Mouse (Mus musculus): Measurements from ENCODE around the gene Lrriq3. TPM values are rescaled to one million over a fixed set of nuclear protein-coding genes. Genes with fewer than 3 reads are reported as not detected.

Gene Lrriq3
- 0.86 and 1.4 TPM in 2 replicates for polyA plus RNA-seq (2015; fragmentation: Nextera tagmentation; extraction: Ambion mirVana)

GRCm38 (mm10) chr3:155093116-155093956, at the start of gene Lrriq3, which contains the start of gene Fpgt:
Gene Lrriq3 (plus strand): TSS chr3:155093434.
Gene Fpgt (minus strand): TSS chr3:155093403.
- peak; percentile 100 for ATAC-seq (replicated peaks)
- Histone ChIP-seq H3K27me3 (replicated peaks) (no peaks in the 10 kb centered on the region), H3K4me3 (peak within 1 kb of the TSS; percentile 71), H3K9ac (peak within 1 kb of the TSS; percentile 74), H3K4me2 (peak within 1 kb of the TSS; percentile 63), H3K4me1 (peaks cover 16% of the 10 kb centered on the region), H3K27ac (peak within 1 kb of the TSS; percentile 92), H3K9me3 (no peaks in the 10 kb centered on the region), H3K36me3 (replicated peaks) (no peaks in the 10 kb centered on the region)
- under 1% methylated on average over 47 of the region's 47 CpGs for WGBS

DNA sequence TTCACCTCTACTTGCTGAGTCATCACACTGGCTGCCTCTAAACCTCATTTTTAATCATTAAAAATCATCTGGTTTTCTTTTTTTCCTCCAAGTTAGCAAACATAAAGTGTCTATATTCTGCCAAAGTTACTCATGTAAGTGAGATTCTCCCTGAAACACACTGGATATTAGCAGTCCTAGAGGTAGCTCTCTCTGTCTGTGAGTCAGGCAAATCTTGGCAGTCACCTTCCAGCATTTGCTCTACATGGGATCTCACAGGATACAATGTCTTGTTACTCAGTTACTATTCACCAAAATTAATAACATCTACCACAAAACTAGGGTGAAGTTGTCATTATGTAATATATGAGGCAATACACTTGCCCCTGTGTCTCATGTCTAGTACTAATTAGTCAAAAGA, 41.2 kb upstream of the Lrriq3 start:
- H3K4me1 ChIP-seq = no peaks in the 10 kb centered on the region
- H3K4me2 ChIP-seq = no peak overlapping the region
- no peak overlapping the region for H3K27ac ChIP-seq
- no peaks in the 10 kb centered on the region for H3K36me3 ChIP-seq (replicated peaks)
- no peaks in the 10 kb centered on the region for H3K27me3 ChIP-seq (replicated peaks)
- no peak for ATAC-seq (replicated peaks)
- no peaks in the 10 kb centered on the region for H3K9me3 ChIP-seq
- no peak overlapping the region for H3K4me3 ChIP-seq
- H3K9ac ChIP-seq = no peak overlapping the region

GRCm38 (mm10) chr3:155053189-155053588, 40.0 kb upstream of the Lrriq3 start:
- H3K9ac ChIP-seq = no peak overlapping the region
- no peaks in the 10 kb centered on the region for H3K36me3 ChIP-seq (replicated peaks)
- H3K4me1 ChIP-seq = no peaks in the 10 kb centered on the region
- no peak overlapping the region for H3K4me2 ChIP-seq
- no peaks in the 10 kb centered on the region for H3K9me3 ChIP-seq
- no peak for ATAC-seq (replicated peaks)
- no peaks in the 10 kb centered on the region for H3K27me3 ChIP-seq (replicated peaks)
- 64% methylated on average over 1 of the region's 1 CpGs for WGBS
- H3K27ac ChIP-seq = no peak overlapping the region
- H3K4me3 ChIP-seq = no peak overlapping the region

GRCm38 (mm10) chr3:155055231-155055916, 37.9 kb upstream of the Lrriq3 start, which contains the start of gene Tnni3k:
Gene Tnni3k (minus strand): TSS chr3:155055407.
- WGBS = 81% methylated on average over 6 of the region's 6 CpGs
- Histone ChIP-seq H3K4me2 (no peak within 1 kb of the TSS), H3K27ac (no peak within 1 kb of the TSS), H3K4me1 (no peaks in the 10 kb centered on the region), H3K4me3 (no peak within 1 kb of the TSS), H3K9ac (no peak within 1 kb of the TSS), H3K9me3 (no peaks in the 10 kb centered on the region), H3K27me3 (replicated peaks) (no peaks in the 10 kb centered on the region), H3K36me3 (replicated peaks) (no peaks in the 10 kb centered on the region)
- ATAC-seq (replicated peaks) = no peak

DNA sequence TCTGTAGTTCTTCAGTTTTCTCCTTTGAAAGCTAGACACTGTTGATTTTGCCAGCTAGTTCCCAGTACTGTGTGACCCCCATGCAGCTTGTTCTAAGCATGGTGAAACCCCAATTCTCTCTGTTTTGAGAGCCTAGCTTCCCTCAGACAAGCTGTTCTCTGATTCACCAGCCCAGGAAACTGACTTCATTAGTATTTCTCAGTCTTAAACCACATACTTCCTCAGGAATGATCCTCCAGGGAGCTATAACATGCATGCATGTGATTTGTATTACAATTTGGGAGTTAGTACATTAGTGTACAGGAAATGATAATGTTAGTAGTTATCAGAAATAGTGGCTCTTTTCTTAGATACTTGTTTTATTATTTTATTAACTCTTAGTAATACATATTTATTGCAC, 36.6 kb upstream of the Lrriq3 start:
- Histone ChIP-seq H3K4me3 (no peak overlapping the region), H3K27me3 (replicated peaks) (no peaks in the 10 kb centered on the region), H3K9me3 (no peaks in the 10 kb centered on the region), H3K4me1 (no peaks in the 10 kb centered on the region), H3K9ac (no peak overlapping the region), H3K27ac (no peak overlapping the region), H3K4me2 (no peak overlapping the region), H3K36me3 (replicated peaks) (no peaks in the 10 kb centered on the region)
- no peak for ATAC-seq (replicated peaks)

DNA sequence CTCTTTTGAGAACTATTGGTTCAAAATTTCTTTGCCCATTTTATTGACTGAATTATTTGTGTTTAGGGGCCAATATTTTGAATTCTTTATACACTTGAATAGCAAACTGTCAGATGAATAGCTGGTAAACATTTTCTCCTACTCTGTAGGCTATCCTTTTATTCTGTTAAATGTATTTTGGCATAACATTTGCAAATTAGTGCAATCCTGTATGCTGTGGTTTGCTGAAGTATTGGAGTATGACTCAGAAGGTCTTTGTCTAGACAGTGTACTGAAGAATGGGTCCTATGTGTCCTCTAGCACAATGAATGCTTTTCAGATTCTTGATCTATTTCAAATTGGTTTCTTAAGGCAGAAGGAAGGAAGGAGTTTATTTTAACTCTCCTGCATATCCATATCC, 35.7 kb upstream of the Lrriq3 start:
- no peak overlapping the region for H3K4me2 ChIP-seq
- H3K36me3 ChIP-seq (replicated peaks) = no peaks in the 10 kb centered on the region
- no peak overlapping the region for H3K4me3 ChIP-seq
- no peak overlapping the region for H3K27ac ChIP-seq
- H3K27me3 ChIP-seq (replicated peaks) = no peaks in the 10 kb centered on the region
- H3K9ac ChIP-seq = no peak overlapping the region
- H3K4me1 ChIP-seq = no peaks in the 10 kb centered on the region
- no peaks in the 10 kb centered on the region for H3K9me3 ChIP-seq
- ATAC-seq (replicated peaks) = no peak

- Histone ChIP-seq H3K27ac (no peak overlapping the region), H3K4me3 (no peak overlapping the region), H3K9ac (no peak overlapping the region), H3K9me3 (no peaks in the 10 kb centered on the region), H3K36me3 (replicated peaks) (no peaks in the 10 kb centered on the region), H3K27me3 (replicated peaks) (no peaks in the 10 kb centered on the region), H3K4me2 (no peak overlapping the region), H3K4me1 (no peaks in the 10 kb centered on the region)
- 86% methylated on average over 6 of the region's 6 CpGs for WGBS
- ATAC-seq (replicated peaks) = no peak
These were observed 34.3 kb upstream of the Lrriq3 start for GRCm38 (mm10) chr3:155058800-155059448.

DNA sequence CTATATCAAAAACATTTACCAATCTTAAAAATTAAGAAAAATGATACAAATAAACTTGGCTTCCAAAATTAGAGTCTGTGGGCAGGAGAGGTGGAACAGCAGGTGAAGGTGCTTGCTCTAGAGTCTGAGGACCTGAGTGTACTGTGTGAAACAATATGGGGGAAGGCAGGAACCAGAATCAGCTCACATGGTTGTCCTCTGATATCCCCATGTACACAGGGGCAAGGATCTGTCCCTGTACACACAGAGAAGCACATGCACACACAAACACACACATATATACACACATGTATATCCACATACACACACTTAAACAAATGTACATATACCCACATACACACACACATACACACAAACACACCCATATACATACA, 33.8 kb upstream of the Lrriq3 start:
- ATAC-seq (replicated peaks) = no peak
- Histone ChIP-seq H3K4me3 (no peak overlapping the region), H3K9me3 (no peaks in the 10 kb centered on the region), H3K4me1 (no peaks in the 10 kb centered on the region), H3K27ac (no peak overlapping the region), H3K36me3 (replicated peaks) (no peaks in the 10 kb centered on the region), H3K4me2 (no peak overlapping the region), H3K27me3 (replicated peaks) (no peaks in the 10 kb centered on the region), H3K9ac (no peak overlapping the region)

GRCm38 (mm10) chr3:155077908-155078307, 15.3 kb upstream of the Lrriq3 start:
- 88% methylated on average over 4 of the region's 4 CpGs for WGBS
- Histone ChIP-seq H3K4me2 (no peak overlapping the region), H3K9ac (no peak overlapping the region), H3K27ac (no peak overlapping the region), H3K9me3 (no peaks in the 10 kb centered on the region), H3K27me3 (replicated peaks) (no peaks in the 10 kb centered on the region), H3K4me3 (no peak overlapping the region), H3K36me3 (replicated peaks) (no peaks in the 10 kb centered on the region), H3K4me1 (no peaks in the 10 kb centered on the region)
- no peak for ATAC-seq (replicated peaks)

GRCm38 (mm10) chr3:155092081-155092480, 1.2 kb upstream of the Lrriq3 start:
- H3K4me3 ChIP-seq = peak overlapping the region; percentile 71
- peak overlapping the region; percentile 63 for H3K4me2 ChIP-seq
- ATAC-seq (replicated peaks) = no peak
- 93% methylated on average over 6 of the region's 6 CpGs for WGBS
- H3K4me1 ChIP-seq = peaks cover 16% of the 10 kb centered on the region
- H3K9ac ChIP-seq = 0 out of 2 replicates have a peak overlapping the region, but pooled peaks have one; percentile 74
- no peaks in the 10 kb centered on the region for H3K9me3 ChIP-seq
- H3K36me3 ChIP-seq (replicated peaks) = peaks cover 8% of the 10 kb centered on the region
- H3K27me3 ChIP-seq (replicated peaks) = no peaks in the 10 kb centered on the region
- no peak overlapping the region for H3K27ac ChIP-seq

- Histone ChIP-seq H3K4me2 (no peak overlapping the region), H3K4me3 (no peak overlapping the region), H3K27me3 (replicated peaks) (no peaks in the 10 kb centered on the region), H3K9ac (no peak overlapping the region), H3K27ac (no peak overlapping the region), H3K9me3 (no peaks in the 10 kb centered on the region), H3K36me3 (replicated peaks) (no peaks in the 10 kb centered on the region), H3K4me1 (no peaks in the 10 kb centered on the region)
- 91% methylated on average over 1 of the region's 1 CpGs for WGBS
- ATAC-seq (replicated peaks) = no peak
These were observed 6.0 kb downstream of the Lrriq3 start for GRCm38 (mm10) chr3:155099266-155099665.

DNA sequence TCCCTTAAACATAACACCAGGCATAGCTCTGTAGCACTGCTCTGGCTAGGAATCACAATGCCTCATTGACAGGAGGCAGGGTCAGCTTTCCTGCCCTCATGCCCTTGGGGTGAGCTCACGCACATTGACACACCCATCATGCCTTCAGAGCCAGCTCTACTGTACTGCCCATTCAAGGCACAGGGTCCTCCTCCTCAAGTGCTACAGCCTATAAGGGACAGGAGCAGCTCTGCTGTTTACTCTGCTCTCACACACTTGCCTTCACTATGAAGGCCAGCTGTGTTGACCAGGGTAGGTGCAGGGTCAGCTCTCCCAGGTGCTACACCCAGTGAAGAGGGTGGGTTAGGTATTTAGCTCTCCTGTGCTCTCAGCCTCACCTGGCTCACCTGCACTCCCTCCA, 12.7 kb downstream of the Lrriq3 start:
- H3K36me3 ChIP-seq (replicated peaks) = no peaks in the 10 kb centered on the region
- H3K4me1 ChIP-seq = no peaks in the 10 kb centered on the region
- H3K4me2 ChIP-seq = no peak overlapping the region
- no peaks in the 10 kb centered on the region for H3K27me3 ChIP-seq (replicated peaks)
- no peak overlapping the region for H3K27ac ChIP-seq
- H3K4me3 ChIP-seq = no peak overlapping the region
- no peak for ATAC-seq (replicated peaks)
- WGBS = 87% methylated on average over 1 of the region's 1 CpGs
- H3K9ac ChIP-seq = no peak overlapping the region
- no peaks in the 10 kb centered on the region for H3K9me3 ChIP-seq
